Comparison of ENCODE assay signal across 9 mouse cellular contexts in the genomic region with DNA sequence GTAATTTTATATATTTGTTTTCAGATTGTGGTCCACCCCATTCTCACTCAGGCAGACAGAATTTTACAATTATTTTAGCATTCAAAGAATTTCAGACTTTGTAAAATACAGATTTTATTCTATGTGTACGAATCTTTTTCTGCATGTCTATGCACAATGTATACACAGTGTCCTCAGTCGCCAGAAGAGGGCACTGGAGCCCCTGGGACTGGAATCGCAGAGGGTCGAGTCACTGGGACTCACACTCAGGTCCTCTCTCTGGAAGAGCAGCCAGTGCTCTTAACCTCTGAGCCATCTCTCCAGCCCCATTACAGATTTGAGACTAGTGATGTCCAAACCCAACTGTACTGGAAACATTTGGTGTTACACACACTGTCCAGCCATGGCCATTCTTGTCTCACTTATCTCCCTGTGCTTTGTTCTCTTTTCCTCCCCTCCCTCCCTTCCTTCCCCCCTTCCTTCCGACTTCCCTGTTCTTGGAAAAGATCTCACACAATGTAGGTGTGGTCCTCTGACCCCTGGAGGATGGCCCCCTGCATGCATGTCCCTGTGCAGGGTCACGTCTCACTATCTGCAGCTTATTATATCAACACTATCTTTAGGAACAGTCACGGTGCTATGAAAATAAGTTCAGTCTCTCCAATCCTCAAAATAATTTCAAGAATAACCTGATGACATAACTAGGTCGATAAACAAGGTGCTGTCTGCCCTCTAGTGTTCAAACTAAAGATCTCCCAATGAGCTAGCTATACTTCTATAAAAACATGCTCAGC. TPM values are rescaled to one million over a fixed set of nuclear protein-coding genes. Genes with fewer than 3 reads are reported as not detected.
DNase-seq lines count a peak whose midpoint lies in the region; ATAC-seq and TF ChIP-seq lines count a peak whose summit lies in the region.
"Had no signal": no experiment of that assay in that cellular context is flagged by ENCODE, and none has a peak within 500 bp of the region (broad histone marks: within the 10 kb centered on the region; RNA-seq: fewer than 3 reads in every experiment).

No protein-coding gene starts in this region.

- peak; percentile 19; the same call in 1 of the 2 replicates for ATAC-seq in hindbrain, embryonic 15.5 days (ENCODE audit: low FRiP score, low read depth)
- ATAC-seq in hindbrain, embryonic 16.5 days: peak; percentile 45; the same call in 1 of the 2 replicates
- no peak for ATAC-seq in activated CD4-positive, CD25-positive, alpha-beta regulatory T cell, adult 4 months

- peak; percentile 61 for TF ChIP-seq CTCF in ES-Bruce4 (IDR thresholded peaks at IDR 0.05; ENCODE audit: low read depth, low read length)
- TF ChIP-seq CTCF in cortical plate, adult 2 months (IDR thresholded peaks at IDR 0.05; ENCODE audit: extremely low read depth, insufficient read depth, low read length): 0 out of 2 replicates have a peak, but pooled peaks have one; percentile 5

- no peaks in the 10 kb centered on the region for H3K9me3 ChIP-seq in hindbrain, embryonic 15.5 days
- H3K9me3 ChIP-seq in hindbrain, embryonic 10.5 days: no peaks in the 10 kb centered on the region
- H3K9me3 ChIP-seq in ES-Bruce4 (replicated peaks; ENCODE audit: control insufficient read depth, insufficient read depth, low read length, poor library complexity, severe bottlenecking): no peaks in the 10 kb centered on the region
- no peaks in the 10 kb centered on the region for H3K9me3 ChIP-seq in hindbrain, embryonic 16.5 days (ENCODE audit: control insufficient read depth, low read length)
- H3K9me3 ChIP-seq: limb, embryonic 15.5 days had no signal

- 54% methylated on average over 8 of the region's 8 CpGs for WGBS in hindbrain, embryonic 15.5 days
- WGBS in hindbrain, embryonic 10.5 days: 62% methylated on average over 8 of the region's 8 CpGs
- WGBS in hindbrain, embryonic 16.5 days: 51% methylated on average over 8 of the region's 8 CpGs

- no peak for TF ChIP-seq POLR2A in ES-Bruce4 (IDR thresholded peaks at IDR 0.05; ENCODE audit: insufficient read depth, low read length)
- TF ChIP-seq POLR2A in cortical plate, adult 2 months (IDR thresholded peaks at IDR 0.05; ENCODE audit: extremely low read depth, insufficient read depth, low read length): no peak

- H3K36me3 ChIP-seq in hindbrain, embryonic 15.5 days: no peaks in the 10 kb centered on the region
- peaks cover 21% of the 10 kb centered on the region for H3K36me3 ChIP-seq in hindbrain, embryonic 10.5 days
- H3K36me3 ChIP-seq in ES-Bruce4 (ENCODE audit: control insufficient read depth, insufficient read depth, low read length, poor library complexity, severe bottlenecking): peaks cover 4% of the 10 kb centered on the region; the same call in 1 of the 2 replicates
- no peaks in the 10 kb centered on the region for H3K36me3 ChIP-seq in hindbrain, embryonic 16.5 days (ENCODE audit: control insufficient read depth, insufficient read depth, low read length)
- H3K36me3 ChIP-seq: limb, embryonic 15.5 days had no signal

- H3K27ac ChIP-seq in hindbrain, embryonic 15.5 days (replicated peaks): 0 out of 2 replicates have a peak overlapping the region, but pooled peaks have one; percentile 6
- H3K27ac ChIP-seq in hindbrain, embryonic 10.5 days: no peak overlapping the region
- peak overlapping the region; percentile 47; the same call in 1 of the 2 replicates for H3K27ac ChIP-seq in ES-Bruce4 (ENCODE audit: insufficient read depth, low read length)
- H3K27ac ChIP-seq in cortical plate, adult 2 months (ENCODE audit: insufficient read depth, low read length): no peak overlapping the region
- H3K27ac ChIP-seq in hindbrain, embryonic 16.5 days (ENCODE audit: low read depth, low read length): no peak overlapping the region
- H3K27ac ChIP-seq: limb, embryonic 15.5 days had no signal

- no peaks in the 10 kb centered on the region for H3K4me1 ChIP-seq in hindbrain, embryonic 15.5 days (replicated peaks)
- H3K4me1 ChIP-seq in hindbrain, embryonic 10.5 days (replicated peaks): peaks cover 5% of the 10 kb centered on the region; the same call in 1 of the 2 replicates
- H3K4me1 ChIP-seq in ES-Bruce4 (ENCODE audit: control insufficient read depth, insufficient read depth, low read length): peaks cover 2% of the 10 kb centered on the region
- H3K4me1 ChIP-seq in cortical plate, adult 2 months (ENCODE audit: control insufficient read depth, insufficient read depth, low read length): no peaks in the 10 kb centered on the region
- no peaks in the 10 kb centered on the region for H3K4me1 ChIP-seq in hindbrain, embryonic 16.5 days (ENCODE audit: control insufficient read depth, insufficient read depth, low read depth, low read length)
- H3K4me1 ChIP-seq: limb, embryonic 15.5 days had no signal

- H3K4me3 ChIP-seq in hindbrain, embryonic 15.5 days: no peak overlapping the region
- no peak overlapping the region for H3K4me3 ChIP-seq in hindbrain, embryonic 10.5 days
- no peak overlapping the region for H3K4me3 ChIP-seq in ES-Bruce4 (ENCODE audit: low read depth, low read length)
- no peak overlapping the region for H3K4me3 ChIP-seq in cortical plate, adult 2 months (ENCODE audit: insufficient read depth, low read length)
- no peak overlapping the region for H3K4me3 ChIP-seq in hindbrain, embryonic 16.5 days (ENCODE audit: low read length)
- H3K4me3 ChIP-seq: limb, embryonic 15.5 days had no signal

- H3K9ac ChIP-seq in hindbrain, embryonic 15.5 days: no peak overlapping the region
- no peak overlapping the region for H3K9ac ChIP-seq in ES-Bruce4 (ENCODE audit: low read depth, poor library complexity, severe bottlenecking)
- no peak overlapping the region for H3K9ac ChIP-seq in hindbrain, embryonic 16.5 days (ENCODE audit: low read depth, low read length)
- H3K9ac ChIP-seq: limb, embryonic 15.5 days had no signal

- no peak for TF ChIP-seq EP300 in ES-Bruce4 (IDR thresholded peaks at IDR 0.05; ENCODE audit: insufficient read depth, low read depth, low read length)

- no peak for DNase-seq in hindbrain, embryonic 10.5 days (ENCODE audit: low spot score)
- peak; percentile 55 for DNase-seq in lung, postnatal 14 days
- no peak for DNase-seq in urinary bladder, postnatal 25 days (ENCODE audit: low spot score)

- no peak overlapping the region for H3K4me2 ChIP-seq in hindbrain, embryonic 15.5 days
- H3K4me2 ChIP-seq in hindbrain, embryonic 16.5 days (ENCODE audit: low read length): no peak overlapping the region
- H3K4me2 ChIP-seq: limb, embryonic 15.5 days had no signal

- no peaks in the 10 kb centered on the region for H3K27me3 ChIP-seq in hindbrain, embryonic 15.5 days
- no peaks in the 10 kb centered on the region for H3K27me3 ChIP-seq in hindbrain, embryonic 10.5 days (ENCODE audit: insufficient read depth, poor library complexity, severe bottlenecking)
- H3K27me3 ChIP-seq in ES-Bruce4 (ENCODE audit: control insufficient read depth, insufficient read depth, low read length, poor library complexity, severe bottlenecking): no peaks in the 10 kb centered on the region
- no peaks in the 10 kb centered on the region for H3K27me3 ChIP-seq in hindbrain, embryonic 16.5 days (replicated peaks; ENCODE audit: control insufficient read depth, insufficient read depth, low read length)
- H3K27me3 ChIP-seq: limb, embryonic 15.5 days had no signal

RNA-seq across cellular contexts. Expression of gene Phactr4, which starts 10.8 kb away (rescaled TPM):
- 8.0 and 8.1 TPM in 2 replicates for polyA plus RNA-seq in hindbrain, embryonic 15.5 days (2015; fragmentation: Nextera tagmentation; extraction: Ambion mirVana)
- 24.2 and 25.5 TPM in 2 replicates for polyA plus RNA-seq in hindbrain, embryonic 10.5 days (2016; fragmentation: Nextera tagmentation; extraction: Ambion mirVana)
- polyA plus RNA-seq in ES-Bruce4 (2011; ENCODE audit: insufficient read depth, insufficient read length, low read depth, missing spikeins): 31.5 and 35.1 TPM in 2 replicates
- 5.6 and 6.4 TPM in 2 replicates for polyA plus RNA-seq in cortical plate, adult 2 months (2012; rRNA removed)
- polyA plus RNA-seq in hindbrain, embryonic 16.5 days (2015; fragmentation: Nextera tagmentation; extraction: Ambion mirVana): 5.0 and 7.0 TPM in 2 replicates
- polyA plus RNA-seq in activated CD4-positive, CD25-positive, alpha-beta regulatory T cell, adult 4 months (2017; shearing (Covaris generic)): 1 to 10 TPM; 3.8 to 4.7 TPM

RNA-seq across cellular contexts. Expression of gene Med18, which starts 52.2 kb away (rescaled TPM):
- polyA plus RNA-seq in hindbrain, embryonic 15.5 days (2015; fragmentation: Nextera tagmentation; extraction: Ambion mirVana): 14.6 and 16.1 TPM in 2 replicates
- 29.0 and 33.3 TPM in 2 replicates for polyA plus RNA-seq in hindbrain, embryonic 10.5 days (2016; fragmentation: Nextera tagmentation; extraction: Ambion mirVana)
- polyA plus RNA-seq in ES-Bruce4 (2011; ENCODE audit: insufficient read depth, insufficient read length, low read depth, missing spikeins): 22.5 and 24.4 TPM in 2 replicates
- polyA plus RNA-seq in cortical plate, adult 2 months (2012; rRNA removed): 5.6 TPM in 2 replicates
- 14.7 and 15.2 TPM in 2 replicates for polyA plus RNA-seq in hindbrain, embryonic 16.5 days (2015; fragmentation: Nextera tagmentation; extraction: Ambion mirVana)
- polyA plus RNA-seq in activated CD4-positive, CD25-positive, alpha-beta regulatory T cell, adult 4 months (2017; shearing (Covaris generic)): 10 to 100 TPM; 27.4 to 30.8 TPM

RNA-seq across cellular contexts. Expression of gene Rcc1, which starts 58.1 kb away (rescaled TPM):
- polyA plus RNA-seq in hindbrain, embryonic 15.5 days (2015; fragmentation: Nextera tagmentation; extraction: Ambion mirVana): 35.4 and 40.3 TPM in 2 replicates
- 116 and 157 TPM in 2 replicates for polyA plus RNA-seq in hindbrain, embryonic 10.5 days (2016; fragmentation: Nextera tagmentation; extraction: Ambion mirVana)
- 78.8 and 83.1 TPM in 2 replicates for polyA plus RNA-seq in ES-Bruce4 (2011; ENCODE audit: insufficient read depth, insufficient read length, low read depth, missing spikeins)
- polyA plus RNA-seq in cortical plate, adult 2 months (2012; rRNA removed): 8.8 and 9.2 TPM in 2 replicates
- polyA plus RNA-seq in hindbrain, embryonic 16.5 days (2015; fragmentation: Nextera tagmentation; extraction: Ambion mirVana): 31.5 and 35.2 TPM in 2 replicates
- 10 to 100 TPM in 1 of 2 experiments, 1 to 10 TPM in 1; 9.5 to 25.2 TPM for polyA plus RNA-seq in activated CD4-positive, CD25-positive, alpha-beta regulatory T cell, adult 4 months (2017; shearing (Covaris generic))

Comparison
In these comparisons a context has a peak if more than half of its experiments do, and no peak if none do; other contexts are left out.
1. H3K27ac ChIP-seq: peak in hindbrain, embryonic 15.5 days (single experiment) and ES-Bruce4 (single experiment); none in hindbrain, embryonic 10.5 days (single experiment), cortical plate, adult 2 months (single experiment) and hindbrain, embryonic 16.5 days (single experiment).